Comparison of ENCODE assay signal across 18 mouse cellular contexts in genomic region chr8:102103773-102104172, GRCm38 (mm10).
DNase-seq lines count a peak whose midpoint lies in the region; ATAC-seq and TF ChIP-seq lines count a peak whose summit lies in the region.
"Had no signal": no experiment of that assay in that cellular context is flagged by ENCODE, and none has a peak within 500 bp of the region (broad histone marks: within the 10 kb centered on the region; RNA-seq: fewer than 3 reads in every experiment).

No protein-coding gene starts in this region.

- no peak overlapping the region for H3K4me2 ChIP-seq in kidney, embryonic 15.5 days
- H3K4me2 ChIP-seq in limb, embryonic 14.5 days (replicated peaks; ENCODE audit: low read depth, low read length, severe bottlenecking), result no peak overlapping the region
- no peak overlapping the region for H3K4me2 ChIP-seq in neural tube, embryonic 14.5 days (ENCODE audit: low read depth, low read length)
- H3K4me2 ChIP-seq: heart, embryonic 11.5 days; limb, embryonic 13.5 days had no signal

- no peaks in the 10 kb centered on the region for H3K4me1 ChIP-seq in kidney, embryonic 15.5 days
- H3K4me1 ChIP-seq in limb, embryonic 14.5 days (ENCODE audit: control insufficient read depth, insufficient read depth, low read length), result no peaks in the 10 kb centered on the region
- H3K4me1 ChIP-seq in neural tube, embryonic 14.5 days (ENCODE audit: control insufficient read depth, insufficient read depth, low read length), result peaks cover 5% of the 10 kb centered on the region; the same call in 1 of the 2 replicates
- H3K4me1 ChIP-seq: limb, embryonic 13.5 days had no signal

- no peaks in the 10 kb centered on the region for H3K36me3 ChIP-seq in kidney, embryonic 15.5 days
- H3K36me3 ChIP-seq in limb, embryonic 14.5 days (ENCODE audit: control insufficient read depth, insufficient read depth, low read length), result no peaks in the 10 kb centered on the region
- H3K36me3 ChIP-seq in neural tube, embryonic 14.5 days (ENCODE audit: control insufficient read depth, insufficient read depth, low read length), result no peaks in the 10 kb centered on the region
- H3K36me3 ChIP-seq: limb, embryonic 13.5 days had no signal

- no peak overlapping the region for H3K27ac ChIP-seq in kidney, embryonic 15.5 days
- H3K27ac ChIP-seq in limb, embryonic 14.5 days (replicated peaks; ENCODE audit: low read depth, low read length), result no peak overlapping the region
- H3K27ac ChIP-seq in neural tube, embryonic 14.5 days (ENCODE audit: low read depth, low read length), result no peak overlapping the region
- H3K27ac ChIP-seq: limb, embryonic 13.5 days had no signal

- H3K9me3 ChIP-seq in kidney, embryonic 15.5 days (replicated peaks), result no peaks in the 10 kb centered on the region
- H3K9me3 ChIP-seq in limb, embryonic 14.5 days (ENCODE audit: control insufficient read depth, low read length), result no peaks in the 10 kb centered on the region
- H3K9me3 ChIP-seq in neural tube, embryonic 14.5 days (ENCODE audit: control insufficient read depth, low read length), result no peaks in the 10 kb centered on the region
- H3K9me3 ChIP-seq: limb, embryonic 13.5 days had no signal

- ATAC-seq in kidney, embryonic 15.5 days (replicated peaks; ENCODE audit: low FRiP score), result peak; percentile 18; the same call in 1 of the 2 replicates
- no peak for ATAC-seq in limb, embryonic 14.5 days (ENCODE audit: low FRiP score, low read depth)
- peak; percentile 94 for ATAC-seq in neural tube, embryonic 14.5 days (ENCODE audit: low read depth)

- H3K4me3 ChIP-seq in kidney, embryonic 15.5 days (replicated peaks), result no peak overlapping the region
- H3K4me3 ChIP-seq in limb, embryonic 14.5 days (replicated peaks; ENCODE audit: low read length), result no peak overlapping the region
- H3K4me3 ChIP-seq in neural tube, embryonic 14.5 days (ENCODE audit: low read depth, low read length), result no peak overlapping the region
- H3K4me3 ChIP-seq: erythroblast, embryonic 14.5 days; limb, embryonic 13.5 days had no signal

- no peak overlapping the region for H3K9ac ChIP-seq in kidney, embryonic 15.5 days
- no peak overlapping the region for H3K9ac ChIP-seq in limb, embryonic 14.5 days (ENCODE audit: low read depth, low read length, severe bottlenecking)
- no peak overlapping the region for H3K9ac ChIP-seq in neural tube, embryonic 14.5 days (replicated peaks; ENCODE audit: low read depth, low read length)
- H3K9ac ChIP-seq: limb, embryonic 13.5 days had no signal

- no peaks in the 10 kb centered on the region for H3K27me3 ChIP-seq in kidney, embryonic 15.5 days
- H3K27me3 ChIP-seq in limb, embryonic 14.5 days (ENCODE audit: control insufficient read depth, insufficient read depth, low read length), result no peaks in the 10 kb centered on the region
- H3K27me3 ChIP-seq in neural tube, embryonic 14.5 days (ENCODE audit: control insufficient read depth, insufficient read depth, low read length), result no peaks in the 10 kb centered on the region
- H3K27me3 ChIP-seq: limb, embryonic 13.5 days had no signal

- 47% methylated on average over 7 of the region's 7 CpGs for WGBS in kidney, embryonic 15.5 days
- 35% methylated on average over 7 of the region's 7 CpGs for WGBS in limb, embryonic 14.5 days
- 11% methylated on average over 7 of the region's 7 CpGs for WGBS in neural tube, embryonic 14.5 days

- DNase-seq in kidney, adult 9 months, result no peak
- DNase-seq in embryo, embryonic 11.5 days (ENCODE audit: low read depth, low spot score), result peak; percentile 51
- DNase-seq in limb, embryonic 14.5 days (ENCODE audit: low spot score), result peak; percentile 19
- DNase-seq in layer of hippocampus, adult 9-10 months (ENCODE audit: low spot score), result no peak
- no peak for DNase-seq in layer of hippocampus, adult 11-12 months (ENCODE audit: low spot score)
- DNase-seq in urinary bladder, postnatal 25 days (ENCODE audit: low spot score), result no peak
- DNase-seq: adrenal gland, adult 2 months; cerebellum, postnatal 36 days; gastrocnemius, postnatal 36 days; kidney, postnatal 14 days; layer of hippocampus, postnatal 36 days; lung, adult 2 months; right cerebral cortex, adult 18-20 months had no signal

- TF ChIP-seq POLR2A in limb, embryonic 14.5 days (IDR thresholded peaks at IDR 0.05; ENCODE audit: borderline replicate concordance, extremely low read depth, insufficient read depth, insufficient read length), result no peak

Comparison
In these comparisons a context has a peak if more than half of its experiments do, and no peak if none do; other contexts are left out.
1. DNase-seq: peak in embryo, embryonic 11.5 days (single experiment) and limb, embryonic 14.5 days (single experiment); none in kidney, adult 9 months (single experiment), layer of hippocampus, adult 9-10 months (single experiment), layer of hippocampus, adult 11-12 months (single experiment) and urinary bladder, postnatal 25 days (single experiment).